Mouse (Mus musculus): ENCODE measurements at regions not wholly inside any gene's neighbourhood (a gene's known extent, or its start where the extent isn't known, plus 50 kb on each side); places are given as distances from the start of the nearest gene placed in this dataset.

- Histone ChIP-seq H3K4me2 (replicated peaks) (no peak overlapping the region), H3K9ac (no peak overlapping the region), H3K4me3 (no peak overlapping the region), H3K27ac (no peak overlapping the region), H3K9me3 (no peaks in the 10 kb centered on the region), H3K36me3 (no peaks in the 10 kb centered on the region), H3K27me3 (no peaks in the 10 kb centered on the region), H3K4me1 (peaks cover 5% of the 10 kb centered on the region; the same call in 1 of the 2 replicates)
- 23% methylated on average over 10 of the region's 10 CpGs for WGBS
- ATAC-seq (ENCODE audit: insufficient number of reproducible peaks, insufficient read depth, low FRiP score, low TSS enrichment) = no peak
Measured at GRCm38 (mm10) chr6:98521526-98521925, 179.0 kb upstream of the Gm765 start.

- Histone ChIP-seq H3K4me2 (replicated peaks) (no peak overlapping the region), H3K4me3 (no peak overlapping the region), H3K9ac (no peak overlapping the region), H3K27ac (no peak overlapping the region), H3K27me3 (no peaks in the 10 kb centered on the region), H3K9me3 (no peaks in the 10 kb centered on the region), H3K4me1 (peaks cover 9% of the 10 kb centered on the region), H3K36me3 (no peaks in the 10 kb centered on the region)
- WGBS = 89% methylated on average over 3 of the region's 3 CpGs
- ATAC-seq (ENCODE audit: insufficient number of reproducible peaks, insufficient read depth, low FRiP score, low TSS enrichment) = no peak
Measured at GRCm38 (mm10) chr6:98514826-98515225, 172.3 kb upstream of the Gm765 start.

GRCm38 (mm10) chr6:98514376-98514775, 171.8 kb upstream of the Gm765 start:
- H3K27ac ChIP-seq = no peak overlapping the region
- ATAC-seq (ENCODE audit: insufficient number of reproducible peaks, insufficient read depth, low FRiP score, low TSS enrichment) = no peak
- WGBS = 84% methylated on average over 7 of the region's 7 CpGs
- H3K9me3 ChIP-seq = no peaks in the 10 kb centered on the region
- H3K4me3 ChIP-seq = no peak overlapping the region
- no peaks in the 10 kb centered on the region for H3K27me3 ChIP-seq
- H3K9ac ChIP-seq = no peak overlapping the region
- peaks cover 10% of the 10 kb centered on the region for H3K4me1 ChIP-seq
- H3K4me2 ChIP-seq (replicated peaks) = no peak overlapping the region
- H3K36me3 ChIP-seq = no peaks in the 10 kb centered on the region

GRCm38 (mm10) chr6:98513217-98513616, 170.7 kb upstream of the Gm765 start:
- H3K27ac ChIP-seq = no peak overlapping the region
- peaks cover 11% of the 10 kb centered on the region for H3K4me1 ChIP-seq
- no peak overlapping the region for H3K4me3 ChIP-seq
- no peaks in the 10 kb centered on the region for H3K36me3 ChIP-seq
- H3K9ac ChIP-seq = no peak overlapping the region
- 25% methylated on average over 3 of the region's 3 CpGs for WGBS
- H3K9me3 ChIP-seq = no peaks in the 10 kb centered on the region
- H3K27me3 ChIP-seq = no peaks in the 10 kb centered on the region
- H3K4me2 ChIP-seq (replicated peaks) = no peak overlapping the region
- no peak for ATAC-seq (ENCODE audit: insufficient number of reproducible peaks, insufficient read depth, low FRiP score, low TSS enrichment)

- WGBS = 71% methylated on average over 2 of the region's 2 CpGs
- H3K27ac ChIP-seq = no peak overlapping the region
- H3K27me3 ChIP-seq = no peaks in the 10 kb centered on the region
- no peaks in the 10 kb centered on the region for H3K9me3 ChIP-seq
- H3K4me3 ChIP-seq = no peak overlapping the region
- no peak for ATAC-seq (ENCODE audit: insufficient number of reproducible peaks, insufficient read depth, low FRiP score, low TSS enrichment)
- H3K4me1 ChIP-seq = no peaks in the 10 kb centered on the region
- H3K36me3 ChIP-seq = no peaks in the 10 kb centered on the region
- H3K9ac ChIP-seq = no peak overlapping the region
- H3K4me2 ChIP-seq (replicated peaks) = no peak overlapping the region
Measured at GRCm38 (mm10) chr6:98502726-98503125, 160.2 kb upstream of the Gm765 start.

- H3K4me1 ChIP-seq = no peaks in the 10 kb centered on the region
- no peak overlapping the region for H3K9ac ChIP-seq
- H3K27me3 ChIP-seq = no peaks in the 10 kb centered on the region
- no peaks in the 10 kb centered on the region for H3K9me3 ChIP-seq
- no peak for ATAC-seq (ENCODE audit: insufficient number of reproducible peaks, insufficient read depth, low FRiP score, low TSS enrichment)
- 58% methylated on average over 5 of the region's 5 CpGs for WGBS
- H3K36me3 ChIP-seq = no peaks in the 10 kb centered on the region
- H3K4me2 ChIP-seq (replicated peaks) = no peak overlapping the region
- H3K27ac ChIP-seq = no peak overlapping the region
- H3K4me3 ChIP-seq = no peak overlapping the region
Measured at GRCm38 (mm10) chr6:98499721-98500120, 157.2 kb upstream of the Gm765 start.

GRCm38 (mm10) chr6:98486626-98487025, 144.1 kb upstream of the Gm765 start:
- WGBS = 61% methylated on average over 3 of the region's 3 CpGs
- ATAC-seq (ENCODE audit: insufficient number of reproducible peaks, insufficient read depth, low FRiP score, low TSS enrichment) = no peak

GRCm38 (mm10) chr6:98483319-98484123, 141.0 kb upstream of the Gm765 start:
- Histone ChIP-seq H3K4me3 (no peak overlapping the region), H3K36me3 (no peaks in the 10 kb centered on the region), H3K4me1 (no peaks in the 10 kb centered on the region), H3K4me2 (replicated peaks) (no peak overlapping the region), H3K27me3 (no peaks in the 10 kb centered on the region), H3K27ac (no peak overlapping the region), H3K9me3 (no peaks in the 10 kb centered on the region), H3K9ac (no peak overlapping the region)
- ATAC-seq (ENCODE audit: insufficient number of reproducible peaks, insufficient read depth, low FRiP score, low TSS enrichment) = no peak
- WGBS = 37% methylated on average over 3 of the region's 3 CpGs

More at GRCm38 (mm10) chr6:98486626-98487025, 144.1 kb upstream of the Gm765 start:
- H3K27me3 ChIP-seq = no peaks in the 10 kb centered on the region
- no peaks in the 10 kb centered on the region for H3K4me1 ChIP-seq
- H3K4me2 ChIP-seq (replicated peaks) = no peak overlapping the region
- H3K9ac ChIP-seq = no peak overlapping the region
- no peaks in the 10 kb centered on the region for H3K36me3 ChIP-seq
- no peaks in the 10 kb centered on the region for H3K9me3 ChIP-seq
- no peak overlapping the region for H3K27ac ChIP-seq
- H3K4me3 ChIP-seq = no peak overlapping the region

- Histone ChIP-seq H3K9ac (no peak overlapping the region), H3K4me1 (no peaks in the 10 kb centered on the region), H3K4me3 (no peak overlapping the region), H3K9me3 (no peaks in the 10 kb centered on the region), H3K4me2 (replicated peaks) (no peak overlapping the region), H3K27ac (no peak overlapping the region), H3K27me3 (no peaks in the 10 kb centered on the region), H3K36me3 (no peaks in the 10 kb centered on the region)
- no peak for ATAC-seq (ENCODE audit: insufficient number of reproducible peaks, insufficient read depth, low FRiP score, low TSS enrichment)
- 78% methylated on average over 2 of the region's 2 CpGs for WGBS
Measured at GRCm38 (mm10) chr6:98482319-98482718, 139.8 kb upstream of the Gm765 start.

GRCm38 (mm10) chr6:98467563-98467962, 125.0 kb upstream of the Gm765 start:
- Histone ChIP-seq H3K4me1 (no peaks in the 10 kb centered on the region), H3K27me3 (no peaks in the 10 kb centered on the region), H3K27ac (no peak overlapping the region), H3K36me3 (no peaks in the 10 kb centered on the region), H3K9ac (no peak overlapping the region), H3K9me3 (no peaks in the 10 kb centered on the region), H3K4me3 (no peak overlapping the region), H3K4me2 (replicated peaks) (no peak overlapping the region)
- no peak for ATAC-seq (ENCODE audit: insufficient number of reproducible peaks, insufficient read depth, low FRiP score, low TSS enrichment)

GRCm38 (mm10) chr6:98452277-98452676, 109.7 kb upstream of the Gm765 start:
- ATAC-seq (ENCODE audit: insufficient number of reproducible peaks, insufficient read depth, low FRiP score, low TSS enrichment) = no peak
- Histone ChIP-seq H3K9me3 (no peaks in the 10 kb centered on the region), H3K9ac (no peak overlapping the region), H3K27me3 (no peaks in the 10 kb centered on the region), H3K4me2 (replicated peaks) (no peak overlapping the region), H3K4me1 (no peaks in the 10 kb centered on the region), H3K4me3 (no peak overlapping the region), H3K27ac (no peak overlapping the region), H3K36me3 (no peaks in the 10 kb centered on the region)
- 62% methylated on average over 7 of the region's 7 CpGs for WGBS

GRCm38 (mm10) chr6:98435676-98436075, 93.1 kb upstream of the Gm765 start:
- H3K27me3 ChIP-seq = no peaks in the 10 kb centered on the region
- 23% methylated on average over 6 of the region's 6 CpGs for WGBS
- no peak for ATAC-seq (ENCODE audit: insufficient number of reproducible peaks, insufficient read depth, low FRiP score, low TSS enrichment)

More at GRCm38 (mm10) chr6:98435676-98436075, 93.1 kb upstream of the Gm765 start:
- Histone ChIP-seq H3K9ac (no peak overlapping the region), H3K4me3 (no peak overlapping the region), H3K27ac (no peak overlapping the region), H3K4me1 (0 out of 2 replicates have a peak, but pooled peaks cover 4% of the 10 kb centered on the region), H3K9me3 (no peaks in the 10 kb centered on the region), H3K4me2 (replicated peaks) (peak overlapping the region; percentile 25), H3K36me3 (no peaks in the 10 kb centered on the region)

Measured in embryonic facial prominence, embryonic 12.5 days (tissue).